Mouse (Mus musculus) olfactory bulb, adult 2 months (tissue): Measurements from ENCODE around the gene Tusc2.

Experiments used
- CTCF ChIP-seq: fragments of 200-500 bp; IDR thresholded peaks from 2 replicates; pipeline ENCODE4 v1.5.1; 2012; ENCODE audit warnings: low read depth, mild to moderate bottlenecking, low read length, moderate library complexity; ENCODE audit not compliant: insufficient read depth
- POLR2A ChIP-seq: fragments of 200-500 bp; IDR thresholded peaks from 2 replicates; pipeline ENCODE4 v1.6.1; 2012; ENCODE audit warnings: mild to moderate bottlenecking, low read depth, low read length, moderate library complexity; ENCODE audit not compliant: insufficient read depth

DNA sequence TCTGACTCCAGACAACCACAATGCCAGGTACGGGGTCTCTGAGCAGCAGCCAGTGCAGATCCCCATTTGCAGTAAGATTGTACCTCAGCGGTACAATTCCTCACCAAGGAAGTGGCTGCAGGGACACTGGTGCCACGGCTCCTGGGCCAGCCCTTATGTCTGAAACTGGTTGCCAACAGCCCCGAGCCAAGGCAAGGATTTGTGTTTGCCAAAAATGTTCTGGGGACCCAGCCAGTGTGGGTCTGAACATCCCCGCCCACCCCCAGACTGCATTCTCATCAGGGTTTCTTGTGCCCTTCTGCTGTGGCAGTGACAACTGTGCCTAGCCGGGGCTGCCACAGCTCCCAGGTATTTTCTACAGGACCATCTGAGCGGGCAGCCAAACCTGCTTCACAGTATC, 24.8 kb upstream of the Tusc2 start:
- no peak for TF ChIP-seq CTCF
- no peak for TF ChIP-seq POLR2A
